In genomic region chr10:60002203-60002602, GRCm38 (mm10) we compare ENCODE assay signal across 8 mouse cellular contexts. TPM values are rescaled to one million over a fixed set of nuclear protein-coding genes. Genes with fewer than 3 reads are reported as not detected.
DNase-seq lines count a peak whose midpoint lies in the region; ATAC-seq and TF ChIP-seq lines count a peak whose summit lies in the region.

No protein-coding gene starts in this region.

- no peak for TF ChIP-seq POLR2A in kidney, adult 2 months (IDR thresholded peaks at IDR 0.05; ENCODE audit: low read depth, low read length)
- TF ChIP-seq POLR2A in limb, embryonic 14.5 days (IDR thresholded peaks at IDR 0.05; ENCODE audit: borderline replicate concordance, extremely low read depth, insufficient read depth, insufficient read length), result no peak

- ATAC-seq in limb, embryonic 14.5 days (ENCODE audit: low FRiP score, low read depth), result no peak
- ATAC-seq in stomach, embryonic 14.5 days (ENCODE audit: insufficient number of reproducible peaks, insufficient read depth, low FRiP score, low read depth), result no peak

- no peak for TF ChIP-seq CTCF in kidney, adult 2 months (conservative IDR thresholded peaks at IDR 0.05; ENCODE audit: insufficient read depth, insufficient read length, low read depth, low read length)

- H3K9me3 ChIP-seq in forebrain, embryonic 10.5 days, result no peaks in the 10 kb centered on the region
- H3K9me3 ChIP-seq in limb, embryonic 14.5 days (ENCODE audit: control insufficient read depth, low read length), result no peaks in the 10 kb centered on the region
- H3K9me3 ChIP-seq in stomach, embryonic 14.5 days (ENCODE audit: control insufficient read depth, low read depth, low read length), result no peaks in the 10 kb centered on the region

- peak overlapping the region; percentile 78 for H3K9ac ChIP-seq in limb, embryonic 14.5 days (ENCODE audit: low read depth, low read length, severe bottlenecking)
- H3K9ac ChIP-seq in stomach, embryonic 14.5 days (replicated peaks; ENCODE audit: low read depth, low read length), result peak overlapping the region; percentile 47

- peak overlapping the region; percentile 100 for H3K27ac ChIP-seq in kidney, adult 2 months (ENCODE audit: insufficient read depth, low read depth, low read length)
- H3K27ac ChIP-seq in forebrain, embryonic 10.5 days, result peak overlapping the region; percentile 96
- H3K27ac ChIP-seq in limb, embryonic 14.5 days (replicated peaks; ENCODE audit: low read depth, low read length), result peak overlapping the region; percentile 98
- H3K27ac ChIP-seq in stomach, embryonic 14.5 days (ENCODE audit: low read length), result peak overlapping the region; percentile 91

- peaks cover 10% of the 10 kb centered on the region for H3K4me1 ChIP-seq in kidney, adult 2 months (ENCODE audit: control insufficient read depth, insufficient read depth, low read length)
- peaks cover 29% of the 10 kb centered on the region for H3K4me1 ChIP-seq in forebrain, embryonic 10.5 days
- H3K4me1 ChIP-seq in limb, embryonic 14.5 days (ENCODE audit: control insufficient read depth, insufficient read depth, low read length), result peaks cover 10% of the 10 kb centered on the region
- peaks cover 10% of the 10 kb centered on the region for H3K4me1 ChIP-seq in stomach, embryonic 14.5 days (ENCODE audit: control insufficient read depth, insufficient read depth, low read length)

- under 1% methylated on average over 12 of the region's 12 CpGs for WGBS in kidney, adult 2 months
- 7% methylated on average over 12 of the region's 12 CpGs for WGBS in forebrain, embryonic 10.5 days
- 6% methylated on average over 12 of the region's 12 CpGs for WGBS in limb, embryonic 14.5 days
- 2% methylated on average over 12 of the region's 12 CpGs for WGBS in stomach, embryonic 14.5 days

- H3K4me2 ChIP-seq in limb, embryonic 14.5 days (replicated peaks; ENCODE audit: low read depth, low read length, severe bottlenecking), result peak overlapping the region; percentile 75
- H3K4me2 ChIP-seq in stomach, embryonic 14.5 days (replicated peaks; ENCODE audit: low read depth, low read length), result peak overlapping the region; percentile 59

- H3K36me3 ChIP-seq in kidney, adult 2 months (ENCODE audit: control insufficient read depth, insufficient read depth, low read length), result no peaks in the 10 kb centered on the region
- peaks cover 23% of the 10 kb centered on the region for H3K36me3 ChIP-seq in forebrain, embryonic 10.5 days (replicated peaks)
- H3K36me3 ChIP-seq in limb, embryonic 14.5 days (ENCODE audit: control insufficient read depth, insufficient read depth, low read length), result peaks cover 12% of the 10 kb centered on the region
- no peaks in the 10 kb centered on the region; the same call in 1 of the 2 replicates for H3K36me3 ChIP-seq in stomach, embryonic 14.5 days (ENCODE audit: control insufficient read depth, insufficient read depth, low read length)

- no peak for DNase-seq in kidney, adult 2 months
- DNase-seq in kidney, adult 11 months, result no peak
- peak; percentile 66 for DNase-seq in MEL-GATA-1-ER (ENCODE audit: extremely low read depth, low read depth)
- no peak for DNase-seq in forebrain, embryonic 10.5 days (ENCODE audit: extremely low spot score, low spot score)
- no peak for DNase-seq in limb, embryonic 14.5 days (ENCODE audit: low spot score)
- DNase-seq in frontal cortex, adult 2 months (ENCODE audit: extremely low spot score in 1 of 2, low spot score in 1 of 2), result no peak
- no peak for DNase-seq in adrenal gland, postnatal 36 days

- no peaks in the 10 kb centered on the region for H3K27me3 ChIP-seq in kidney, adult 2 months (replicated peaks; ENCODE audit: control insufficient read depth, insufficient read depth, low read length)
- H3K27me3 ChIP-seq in forebrain, embryonic 10.5 days (ENCODE audit: poor library complexity, severe bottlenecking), result no peaks in the 10 kb centered on the region
- no peaks in the 10 kb centered on the region for H3K27me3 ChIP-seq in limb, embryonic 14.5 days (ENCODE audit: control insufficient read depth, insufficient read depth, low read length)
- no peaks in the 10 kb centered on the region for H3K27me3 ChIP-seq in stomach, embryonic 14.5 days (ENCODE audit: control insufficient read depth, insufficient read depth, low read length)

- peak overlapping the region; percentile 91 for H3K4me3 ChIP-seq in kidney, adult 2 months (ENCODE audit: insufficient read depth, low read depth, low read length)
- H3K4me3 ChIP-seq in forebrain, embryonic 10.5 days, result peak overlapping the region; percentile 70
- peak overlapping the region; percentile 61 for H3K4me3 ChIP-seq in limb, embryonic 14.5 days (replicated peaks; ENCODE audit: low read length)
- peak overlapping the region; percentile 55 for H3K4me3 ChIP-seq in stomach, embryonic 14.5 days (ENCODE audit: low read depth, low read length)

RNA-seq across cellular contexts. Expression of gene Ascc1, which starts 0.4 kb away (rescaled TPM):
- polyA plus RNA-seq in kidney, adult 2 months (2012; rRNA removed), result 106 and 132 TPM in 2 replicates
- 33.5 and 34.7 TPM in 2 replicates for polyA plus RNA-seq in forebrain, embryonic 10.5 days (2016; fragmentation: Nextera tagmentation; extraction: Ambion mirVana)
- polyA plus RNA-seq in limb, embryonic 14.5 days (2012; rRNA removed), result 29.4 and 32.9 TPM in 2 replicates
- 41.2 and 45.4 TPM in 2 replicates for polyA plus RNA-seq in limb, embryonic 14.5 days (2014; fragmentation: Nextera tagmentation; extraction: Ambion mirVana)
- 44.0 and 46.6 TPM in 2 replicates for polyA plus RNA-seq in stomach, embryonic 14.5 days (2014; fragmentation: Nextera tagmentation; extraction: Ambion mirVana)
- 26.5 and 27.2 TPM in 2 replicates for polyA plus RNA-seq in frontal cortex, adult 2 months (2012; rRNA removed)
- total RNA-seq in adrenal gland, postnatal 36 days (2021), result 10 to 100 TPM; 27.1 to 32.8 TPM

RNA-seq across cellular contexts. Expression of gene Anapc16, which starts 0.7 kb away (rescaled TPM):
- 84.8 and 100 TPM in 2 replicates for polyA plus RNA-seq in kidney, adult 2 months (2012; rRNA removed)
- 96.8 and 108 TPM in 2 replicates for polyA plus RNA-seq in forebrain, embryonic 10.5 days (2016; fragmentation: Nextera tagmentation; extraction: Ambion mirVana)
- polyA plus RNA-seq in limb, embryonic 14.5 days (2012; rRNA removed), result 105 and 109 TPM in 2 replicates
- 110 and 114 TPM in 2 replicates for polyA plus RNA-seq in limb, embryonic 14.5 days (2014; fragmentation: Nextera tagmentation; extraction: Ambion mirVana)
- 116 and 118 TPM in 2 replicates for polyA plus RNA-seq in stomach, embryonic 14.5 days (2014; fragmentation: Nextera tagmentation; extraction: Ambion mirVana)
- polyA plus RNA-seq in frontal cortex, adult 2 months (2012; rRNA removed), result 86.0 and 101 TPM in 2 replicates
- total RNA-seq in adrenal gland, postnatal 36 days (2021), result 10 to 100 TPM; 67.5 to 72.7 TPM

RNA-seq across cellular contexts. Expression of gene Ddit4, which starts 50.6 kb away (rescaled TPM):
- polyA plus RNA-seq in kidney, adult 2 months (2012; rRNA removed), result 21.1 and 21.6 TPM in 2 replicates
- polyA plus RNA-seq in forebrain, embryonic 10.5 days (2016; fragmentation: Nextera tagmentation; extraction: Ambion mirVana), result 32.7 and 35.3 TPM in 2 replicates
- polyA plus RNA-seq in limb, embryonic 14.5 days (2012; rRNA removed), result 117 and 138 TPM in 2 replicates
- polyA plus RNA-seq in limb, embryonic 14.5 days (2014; fragmentation: Nextera tagmentation; extraction: Ambion mirVana), result 8.5 and 8.6 TPM in 2 replicates
- polyA plus RNA-seq in stomach, embryonic 14.5 days (2014; fragmentation: Nextera tagmentation; extraction: Ambion mirVana), result 2.5 and 3.0 TPM in 2 replicates
- polyA plus RNA-seq in frontal cortex, adult 2 months (2012; rRNA removed), result 46.3 and 53.3 TPM in 2 replicates
- total RNA-seq in adrenal gland, postnatal 36 days (2021), result 10 to 100 TPM; 76.4 to 98.7 TPM
